Mouse (Mus musculus) liver, postnatal 0 days (tissue): Measurements from ENCODE around the gene Mylk2. TPM values are rescaled to one million over a fixed set of nuclear protein-coding genes. Genes with fewer than 3 reads are reported as not detected.

Experiments used
- ATAC-seq: fragments of 200-750 bp; cut with Nextera tagmentation; 2 replicates; pipeline ENCODE4 v1.8.0; 2017; ENCODE audit warnings: mild to moderate bottlenecking, moderate library complexity
- DNase-seq: peaks from one replicate; pipeline ENCODE4 v3.0.0-alpha.2; 2016
- H3K27ac ChIP-seq: fragments of 300-500 bp; sonication (generic); 2 replicates; pipeline ENCODE4 v1.5.1; 2014; ENCODE audit warnings: antibody characterized with exemption, moderate library complexity, mild to moderate bottlenecking, low read depth
- H3K27me3 ChIP-seq: fragments of 300-500 bp; sonication (generic); 2 replicates; pipeline ENCODE4 v1.6.1; 2014; ENCODE audit warnings: low read length, control low read depth, mixed read lengths; ENCODE audit not compliant: insufficient read depth
- H3K36me3 ChIP-seq: fragments of 300-500 bp; sonication (generic); replicated peaks from 2 replicates; pipeline ENCODE4 v1.6.1; 2014; ENCODE audit warnings: mild to moderate bottlenecking, control low read depth, low read length, moderate library complexity, mixed read lengths; ENCODE audit not compliant: insufficient read depth
- H3K4me1 ChIP-seq: fragments of 300-500 bp; sonication (generic); 2 replicates; pipeline ENCODE4 v1.6.1; 2014; ENCODE audit warnings: antibody characterized with exemption, mild to moderate bottlenecking, control low read depth; ENCODE audit not compliant: insufficient read depth
- H3K4me2 ChIP-seq: fragments of 300-500 bp; sonication (generic); 2 replicates; pipeline ENCODE4 v1.6.1; 2014; ENCODE audit warnings: low read depth, mild to moderate bottlenecking, low read length, moderate library complexity, mixed read lengths
- H3K4me3 ChIP-seq: fragments of 300-500 bp; sonication (generic); 2 replicates; pipeline ENCODE4 v1.5.1; 2014; ENCODE audit warnings: low read depth, low read length
- H3K9ac ChIP-seq: fragments of 300-500 bp; sonication (generic); replicated peaks from 2 replicates; pipeline ENCODE4 v1.6.1; 2014; ENCODE audit warnings: mild to moderate bottlenecking, moderate library complexity
- H3K9me3 ChIP-seq: fragments of 300-500 bp; sonication (generic); 2 replicates; pipeline ENCODE4 v1.6.1; 2016; ENCODE audit warnings: mild to moderate bottlenecking, control low read depth, low read length, mixed read lengths
- CTCF ChIP-seq: sonication (generic); IDR thresholded peaks from 2 replicates; pipeline ENCODE4 v1.5.1; 2016; ENCODE audit warnings: antibody characterized with exemption, low read depth
- EP300 ChIP-seq: IDR thresholded peaks from 2 replicates; pipeline ENCODE4 v1.6.1; 2016; ENCODE audit warnings: antibody characterized with exemption, low read depth, mild to moderate bottlenecking
- WGBS: fragments of 180-500 bp; shearing (Covaris S2); extraction: QIAGEN DNeasy Blood & Tissue Kit; methylation state at CpG from one replicate; pipeline ENCODE4 v1.1.7; 2014; ENCODE audit not compliant: insufficient replicate concordance; 5-methylcytosine and 5-hydroxymethylcytosine counted together
- polyA plus RNA-seq: library from polyadenylated mRNA; unstranded; fragments of >200 nt; fragmentation: Nextera tagmentation; extraction: Ambion mirVana; gene quantifications from 2 replicates; pipeline ENCODE4 v1.2.1, GENCODE M21; 2015

Mylk2 gene
- 0.25 TPM in 1 of 2 replicates, not detected in the other for polyA plus RNA-seq

- H3K4me3 ChIP-seq, result no peak within 1 kb of the TSS
- 21% methylated on average over 12 of the region's 12 CpGs for WGBS
Measured at GRCm38 (mm10) chr2:152911031-152911430, at the start of gene Mylk2. Gene Mylk2 (plus strand): TSS chr2:152911352.

GRCm38 (mm10) chr2:152861891-152862290, 49.3 kb upstream of the Mylk2 start:
- Histone ChIP-seq H3K4me2 (no peak overlapping the region), H3K9ac (no peak overlapping the region), H3K27me3 (no peaks in the 10 kb centered on the region), H3K4me3 (no peak overlapping the region), H3K4me1 (no peaks in the 10 kb centered on the region), H3K9me3 (no peaks in the 10 kb centered on the region), H3K27ac (no peak overlapping the region), H3K36me3 (peaks cover 59% of the 10 kb centered on the region)
- TF ChIP-seq CTCF (no peak), EP300 (no peak)
- WGBS, result 97% methylated on average over 1 of the region's 1 CpGs
- DNase-seq, result no peak
- no peak for ATAC-seq

More at GRCm38 (mm10) chr2:152911031-152911430, at the start of gene Mylk2:
- TF ChIP-seq EP300 (no peak), CTCF (no peak)
- H3K4me1 ChIP-seq, result peaks cover 5% of the 10 kb centered on the region; the same call in 1 of the 2 replicates
- no peaks in the 10 kb centered on the region for H3K9me3 ChIP-seq
- H3K9ac ChIP-seq, result no peak within 1 kb of the TSS
- no peak within 1 kb of the TSS for H3K27ac ChIP-seq
- H3K4me2 ChIP-seq, result no peak within 1 kb of the TSS
- H3K36me3 ChIP-seq, result no peaks in the 10 kb centered on the region
- no peak for DNase-seq
- no peak for ATAC-seq
- H3K27me3 ChIP-seq, result peaks cover 14% of the 10 kb centered on the region

GRCm38 (mm10) chr2:152862638-152863037, 48.5 kb upstream of the Mylk2 start:
- Histone ChIP-seq H3K4me1 (no peaks in the 10 kb centered on the region), H3K27ac (no peak overlapping the region), H3K9ac (no peak overlapping the region), H3K4me2 (no peak overlapping the region), H3K27me3 (no peaks in the 10 kb centered on the region), H3K9me3 (no peaks in the 10 kb centered on the region), H3K36me3 (peaks cover 61% of the 10 kb centered on the region), H3K4me3 (no peak overlapping the region)
- TF ChIP-seq CTCF, result no peak
- TF ChIP-seq EP300, result no peak
- 81% methylated on average over 3 of the region's 3 CpGs for WGBS
- no peak for ATAC-seq
- DNase-seq, result no peak

- DNase-seq (no peak), ATAC-seq (no peak)
- Histone ChIP-seq H3K36me3 (peaks cover 60% of the 10 kb centered on the region), H3K4me3 (no peak overlapping the region), H3K9ac (no peak overlapping the region), H3K27ac (no peak overlapping the region), H3K27me3 (no peaks in the 10 kb centered on the region), H3K4me1 (no peaks in the 10 kb centered on the region), H3K9me3 (no peaks in the 10 kb centered on the region), H3K4me2 (no peak overlapping the region)
- TF ChIP-seq CTCF, result no peak
- 91% methylated on average over 6 of the region's 6 CpGs for WGBS
Measured at GRCm38 (mm10) chr2:152863346-152863745, 47.8 kb upstream of the Mylk2 start.

- WGBS, result 77% methylated on average over 3 of the region's 3 CpGs
- no peaks in the 10 kb centered on the region for H3K4me1 ChIP-seq
- no peak for DNase-seq
- no peak overlapping the region for H3K27ac ChIP-seq
- ATAC-seq, result no peak
- no peak overlapping the region for H3K4me3 ChIP-seq
- no peak overlapping the region for H3K9ac ChIP-seq
- H3K36me3 ChIP-seq, result peaks cover 80% of the 10 kb centered on the region
- TF ChIP-seq EP300 (no peak), CTCF (no peak)
- H3K4me2 ChIP-seq, result no peak overlapping the region
- no peaks in the 10 kb centered on the region for H3K9me3 ChIP-seq
- H3K27me3 ChIP-seq, result no peaks in the 10 kb centered on the region
Measured at GRCm38 (mm10) chr2:152878239-152878638, 32.9 kb upstream of the Mylk2 start.

- Histone ChIP-seq H3K4me1 (no peaks in the 10 kb centered on the region), H3K9ac (no peak overlapping the region), H3K27ac (no peak overlapping the region), H3K36me3 (peaks cover 82% of the 10 kb centered on the region), H3K4me3 (no peak overlapping the region), H3K4me2 (no peak overlapping the region), H3K27me3 (no peaks in the 10 kb centered on the region), H3K9me3 (no peaks in the 10 kb centered on the region)
- DNase-seq (no peak), ATAC-seq (no peak)
- TF ChIP-seq EP300 (no peak), CTCF (no peak)
- 88% methylated on average over 13 of the region's 13 CpGs for WGBS
Measured at GRCm38 (mm10) chr2:152880898-152881297, 30.3 kb upstream of the Mylk2 start.

- Histone ChIP-seq H3K9ac (no peak overlapping the region), H3K9me3 (no peaks in the 10 kb centered on the region), H3K4me2 (no peak overlapping the region), H3K4me1 (no peaks in the 10 kb centered on the region), H3K27ac (no peak overlapping the region), H3K4me3 (no peak overlapping the region), H3K27me3 (no peaks in the 10 kb centered on the region), H3K36me3 (peaks cover 93% of the 10 kb centered on the region)
- TF ChIP-seq CTCF, result no peak
- TF ChIP-seq EP300, result no peak
- 93% methylated on average over 6 of the region's 6 CpGs for WGBS
- DNase-seq, result no peak
- no peak for ATAC-seq
Measured at GRCm38 (mm10) chr2:152884101-152884645, 27.0 kb upstream of the Mylk2 start.
